Mouse (Mus musculus) monocyte, adult 2 months (primary cell): Measurements from ENCODE around the gene Dagla.

Experiments
- DNase-seq, 2 experiments: peaks; one replicate each; pipeline ENCODE4 v3.0.0; 2022; ENCODE audit warnings: low spot score in 2 of 2, low read depth in 1 of 2

The Dagla gene

GRCm38 (mm10) chr19:10280771-10281540 lies 23.7 kb downstream of the Dagla start:
- DNase-seq: no peak

- peak; percentile 86 to 89 for DNase-seq
Observed at GRCm38 (mm10) chr19:10279668-10280067, 25.0 kb downstream of the Dagla start.

- DNase-seq: peak in 1 of 2 experiments; percentile 40
Observed at GRCm38 (mm10) chr19:10278669-10279324, 25.9 kb downstream of the Dagla start.

- DNase-seq: no peak
Observed at GRCm38 (mm10) chr19:10277759-10278158, 26.9 kb downstream of the Dagla start.

GRCm38 (mm10) chr19:10277331-10277730 lies 27.3 kb downstream of the Dagla start:
- DNase-seq: peak in 1 of 2 experiments; percentile 18

GRCm38 (mm10) chr19:10276483-10277144 lies 28.1 kb downstream of the Dagla start:
- DNase-seq: no peak

- no peak for DNase-seq
Observed at GRCm38 (mm10) chr19:10274056-10274455, 30.6 kb downstream of the Dagla start.

GRCm38 (mm10) chr19:10272746-10273145 lies 31.9 kb downstream of the Dagla start:
- DNase-seq: no peak

GRCm38 (mm10) chr19:10271592-10271991 lies 33.1 kb downstream of the Dagla start:
- no peak for DNase-seq

GRCm38 (mm10) chr19:10270356-10270755 lies 34.3 kb downstream of the Dagla start:
- no peak for DNase-seq

GRCm38 (mm10) chr19:10268851-10269250 lies 35.8 kb downstream of the Dagla start:
- no peak for DNase-seq

- DNase-seq: no peak
Observed at GRCm38 (mm10) chr19:10267953-10268352, 36.7 kb downstream of the Dagla start.

- DNase-seq: peak in 1 of 2 experiments; percentile 12
Observed at GRCm38 (mm10) chr19:10267057-10267456, 37.6 kb downstream of the Dagla start.

GRCm38 (mm10) chr19:10266196-10266850 lies 38.4 kb downstream of the Dagla start:
- peak; percentile 50 to 75 for DNase-seq

GRCm38 (mm10) chr19:10261369-10261768 lies 43.3 kb downstream of the Dagla start:
- no peak for DNase-seq

- DNase-seq: peak in 1 of 2 experiments; percentile 55
Observed at GRCm38 (mm10) chr19:10258279-10259011, 46.2 kb downstream of the Dagla start.

- DNase-seq: no peak
Observed at GRCm38 (mm10) chr19:10248128-10248527, 56.5 kb downstream of the Dagla start.

- no peak for DNase-seq
Observed at GRCm38 (mm10) chr19:10247165-10247564, 57.5 kb downstream of the Dagla start.

- DNase-seq: no peak
Observed at GRCm38 (mm10) chr19:10244183-10244582, 60.5 kb downstream of the Dagla start.

- DNase-seq: no peak
Observed at GRCm38 (mm10) chr19:10242916-10243315, 61.8 kb downstream of the Dagla start.
